Mouse (Mus musculus): ENCODE results near the gene Gm26727. TPM values are rescaled to one million over a fixed set of nuclear protein-coding genes. Genes with fewer than 3 reads are reported as not detected.
"Not testable (repeated sequence)": the region's sequence is repeated elsewhere in the genome, so short reads cannot be mapped to it uniquely, and the experiment has no call there.

The Gm26727 gene
- not detected in 2 replicates for polyA plus RNA-seq (2016; fragmentation: Nextera tagmentation; extraction: Ambion mirVana)

DNA sequence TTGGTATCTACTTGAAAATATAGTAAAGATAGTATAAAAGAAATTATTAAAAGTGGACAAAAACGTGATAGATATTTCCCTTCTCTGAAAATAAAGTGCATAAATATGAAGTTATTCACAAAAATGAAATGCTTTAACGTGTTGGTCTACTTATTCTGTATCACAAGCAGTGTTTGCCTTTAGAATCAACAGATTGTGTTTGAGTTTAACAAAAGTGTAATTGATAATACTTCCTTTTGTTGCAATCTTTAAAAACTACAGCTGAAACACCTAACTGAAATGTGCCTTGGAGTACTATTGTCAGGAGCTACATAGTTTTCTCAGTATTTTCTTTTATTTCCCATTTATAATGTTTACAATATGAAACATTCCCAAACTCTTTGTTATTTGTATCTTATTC lies at the start of gene Gm26727:
TSS of gene Gm26727 (minus strand) at position 101 of the 400 bp plus-strand sequence.
- 58% methylated on average over 2 of the region's 2 CpGs for WGBS
- Histone ChIP-seq H3K9ac (replicated peaks) (no peak within 1 kb of the TSS), H3K4me2 (no peak within 1 kb of the TSS), H3K4me3 (replicated peaks) (no peak within 1 kb of the TSS), H3K9me3 (no peaks in the 10 kb centered on the region), H3K36me3 (no peaks in the 10 kb centered on the region), H3K27ac (no peak within 1 kb of the TSS), H3K27me3 (no peaks in the 10 kb centered on the region), H3K4me1 (replicated peaks) (no peaks in the 10 kb centered on the region)
- no peak for ATAC-seq (ENCODE audit: insufficient number of reproducible peaks, insufficient read depth, low FRiP score, low TSS enrichment, low read depth)

DNA sequence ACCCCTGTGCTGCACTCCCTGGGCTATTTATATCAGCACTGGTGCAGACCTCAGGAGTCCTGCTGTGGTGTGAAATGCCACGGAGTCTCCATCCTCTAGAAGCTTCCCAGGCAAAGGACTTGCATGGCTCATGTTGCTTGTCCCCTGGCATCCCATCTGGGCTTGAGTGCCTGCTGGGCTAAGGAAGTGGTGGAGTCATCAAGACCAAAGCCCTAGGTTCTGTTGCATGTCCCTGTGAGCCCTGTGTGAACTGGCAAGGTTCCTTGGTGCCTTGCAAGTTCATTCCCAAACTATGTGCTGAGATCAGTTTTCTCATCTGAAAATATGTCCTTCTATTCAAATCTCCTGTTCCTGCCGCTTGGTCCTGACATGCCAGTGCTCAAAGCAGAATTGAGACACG lies 48.1 kb upstream of the Gm26727 start:
- no peak overlapping the region for H3K4me2 ChIP-seq
- no peaks in the 10 kb centered on the region for H3K27me3 ChIP-seq
- no peak overlapping the region for H3K27ac ChIP-seq
- no peak overlapping the region for H3K4me3 ChIP-seq (replicated peaks)
- H3K9me3 ChIP-seq: no peaks in the 10 kb centered on the region
- H3K4me1 ChIP-seq (replicated peaks): no peaks in the 10 kb centered on the region
- WGBS: 63% methylated on average over 3 of the region's 3 CpGs
- ATAC-seq (ENCODE audit: insufficient number of reproducible peaks, insufficient read depth, low FRiP score, low TSS enrichment, low read depth): no peak
- H3K9ac ChIP-seq (replicated peaks): no peak overlapping the region
- H3K36me3 ChIP-seq: no peaks in the 10 kb centered on the region

GRCm38 (mm10) chr2:67477753-67478152 lies 44.8 kb upstream of the Gm26727 start:
- 14% methylated on average over 6 of the region's 6 CpGs for WGBS
- ATAC-seq (ENCODE audit: insufficient number of reproducible peaks, insufficient read depth, low FRiP score, low TSS enrichment, low read depth): no peak
- Histone ChIP-seq H3K4me2 (no peak overlapping the region), H3K27ac (no peak overlapping the region), H3K36me3 (no peaks in the 10 kb centered on the region), H3K4me1 (replicated peaks) (no peaks in the 10 kb centered on the region), H3K9ac (replicated peaks) (no peak overlapping the region), H3K4me3 (replicated peaks) (no peak overlapping the region), H3K27me3 (no peaks in the 10 kb centered on the region), H3K9me3 (no peaks in the 10 kb centered on the region)

DNA sequence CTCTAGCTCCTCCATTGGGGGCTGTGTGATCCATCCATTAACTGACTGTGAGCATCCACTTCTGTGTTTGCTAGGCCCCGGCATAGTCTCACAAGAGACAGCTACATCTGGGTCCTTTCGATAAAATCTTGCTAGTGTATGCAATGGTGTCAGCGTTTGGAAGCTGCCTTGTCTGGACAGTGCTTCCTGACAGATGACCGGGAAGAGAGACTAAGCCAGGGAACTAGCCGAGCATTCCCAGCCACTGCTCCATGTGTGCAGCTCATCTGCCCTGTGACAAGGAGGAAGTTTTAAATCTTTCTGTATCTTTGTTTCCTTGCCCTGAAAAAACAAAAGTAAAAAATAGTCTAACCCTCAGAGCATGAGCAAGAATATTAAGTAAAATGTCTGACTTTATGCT lies 37.0 kb upstream of the Gm26727 start:
- not testable (repeated sequence) for H3K9ac ChIP-seq (replicated peaks); H3K27me3 ChIP-seq; H3K36me3 ChIP-seq; ATAC-seq (ENCODE audit: insufficient number of reproducible peaks, insufficient read depth, low FRiP score, low TSS enrichment, low read depth); H3K27ac ChIP-seq; H3K4me1 ChIP-seq (replicated peaks); H3K4me2 ChIP-seq; H3K4me3 ChIP-seq (replicated peaks); H3K9me3 ChIP-seq
- WGBS: 75% methylated on average over 5 of the region's 5 CpGs

GRCm38 (mm10) chr2:67467036-67467435 lies 34.1 kb upstream of the Gm26727 start:
- H3K27me3 ChIP-seq: no peaks in the 10 kb centered on the region
- WGBS: 91% methylated on average over 7 of the region's 7 CpGs
- H3K9ac ChIP-seq (replicated peaks): no peak overlapping the region
- no peak for ATAC-seq (ENCODE audit: insufficient number of reproducible peaks, insufficient read depth, low FRiP score, low TSS enrichment, low read depth)
- no peaks in the 10 kb centered on the region for H3K36me3 ChIP-seq
- H3K9me3 ChIP-seq: no peaks in the 10 kb centered on the region
- H3K4me3 ChIP-seq (replicated peaks): no peak overlapping the region
- H3K27ac ChIP-seq: no peak overlapping the region
- H3K4me1 ChIP-seq (replicated peaks): no peaks in the 10 kb centered on the region
- H3K4me2 ChIP-seq: no peak overlapping the region

DNA sequence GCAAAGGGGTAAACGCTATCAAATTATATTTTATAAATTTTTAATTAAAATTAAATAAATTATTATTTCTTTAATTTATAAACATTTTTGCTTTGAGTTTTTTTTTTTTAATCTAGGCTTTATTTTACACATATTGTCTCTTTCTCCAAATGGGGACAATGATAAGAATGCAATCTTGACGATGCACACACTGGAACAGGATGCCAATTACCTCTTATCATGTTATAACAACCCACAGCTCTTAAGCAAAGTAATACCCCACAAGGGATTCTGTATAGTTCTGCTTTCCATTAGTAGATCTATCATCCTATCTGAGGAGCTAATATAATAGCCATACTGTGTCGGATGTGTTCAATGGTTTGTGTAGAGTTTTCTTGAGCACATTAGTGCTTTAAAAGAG lies 27.9 kb upstream of the Gm26727 start:
- Histone ChIP-seq H3K27ac (no peak overlapping the region), H3K4me2 (no peak overlapping the region), H3K4me3 (replicated peaks) (no peak overlapping the region), H3K9ac (replicated peaks) (no peak overlapping the region), H3K9me3 (no peaks in the 10 kb centered on the region), H3K36me3 (no peaks in the 10 kb centered on the region), H3K27me3 (no peaks in the 10 kb centered on the region), H3K4me1 (replicated peaks) (no peaks in the 10 kb centered on the region)
- WGBS: 86% methylated on average over 3 of the region's 3 CpGs
- no peak for ATAC-seq (ENCODE audit: insufficient number of reproducible peaks, insufficient read depth, low FRiP score, low TSS enrichment, low read depth)

DNA sequence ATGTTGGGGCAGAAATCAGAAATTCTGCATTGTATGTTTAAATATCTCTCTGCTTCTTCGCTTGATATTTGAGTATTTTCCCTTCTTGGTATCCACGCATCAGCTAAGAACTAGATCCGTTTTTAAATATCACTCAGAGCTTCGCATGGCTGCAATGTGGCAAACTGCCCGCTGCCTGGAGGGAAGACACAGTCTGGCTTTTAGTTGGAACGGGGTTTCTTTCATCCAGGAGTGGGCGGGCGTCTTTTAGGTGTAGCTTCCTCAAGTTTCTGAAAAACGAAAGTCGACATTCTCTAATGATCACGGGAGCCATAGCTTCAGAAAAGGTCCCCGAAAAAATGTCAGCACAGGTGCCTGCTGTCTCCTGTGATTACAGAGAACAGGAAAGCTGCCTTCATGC lies 14.2 kb upstream of the Gm26727 start:
- H3K9me3 ChIP-seq: no peaks in the 10 kb centered on the region
- H3K4me1 ChIP-seq (replicated peaks): no peaks in the 10 kb centered on the region
- ATAC-seq (ENCODE audit: insufficient number of reproducible peaks, insufficient read depth, low FRiP score, low TSS enrichment, low read depth): no peak
- no peak overlapping the region for H3K9ac ChIP-seq (replicated peaks)
- 75% methylated on average over 12 of the region's 12 CpGs for WGBS
- H3K27ac ChIP-seq: no peak overlapping the region
- no peaks in the 10 kb centered on the region for H3K36me3 ChIP-seq
- no peak overlapping the region for H3K4me3 ChIP-seq (replicated peaks)
- H3K4me2 ChIP-seq: no peak overlapping the region
- no peaks in the 10 kb centered on the region for H3K27me3 ChIP-seq

DNA sequence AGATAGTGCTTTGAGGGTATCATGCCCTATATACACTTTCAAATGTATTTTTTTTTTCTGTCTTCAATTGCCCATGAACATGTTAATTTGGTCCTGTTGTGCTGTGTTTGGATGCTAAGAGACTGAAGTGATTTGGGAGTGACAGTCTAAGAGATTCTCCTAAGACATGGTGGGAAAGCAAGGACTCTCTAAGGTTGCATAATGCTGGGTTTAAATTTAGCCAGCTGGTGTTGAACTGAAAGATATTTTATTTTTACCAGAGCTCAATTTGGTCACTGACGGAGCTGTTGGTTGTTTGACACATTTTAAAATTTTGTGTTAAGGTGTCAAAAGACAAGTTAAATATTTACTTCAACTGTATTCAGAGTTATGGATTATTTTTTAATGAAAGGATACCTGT lies 13.8 kb upstream of the Gm26727 start:
- Histone ChIP-seq H3K9me3 (no peaks in the 10 kb centered on the region), H3K9ac (replicated peaks) (no peak overlapping the region), H3K4me3 (replicated peaks) (no peak overlapping the region), H3K4me1 (replicated peaks) (no peaks in the 10 kb centered on the region), H3K4me2 (no peak overlapping the region), H3K36me3 (no peaks in the 10 kb centered on the region), H3K27ac (no peak overlapping the region), H3K27me3 (no peaks in the 10 kb centered on the region)
- 83% methylated on average over 1 of the region's 1 CpGs for WGBS
- ATAC-seq (ENCODE audit: insufficient number of reproducible peaks, insufficient read depth, low FRiP score, low TSS enrichment, low read depth): no peak

GRCm38 (mm10) chr2:67445780-67446179 lies 12.8 kb upstream of the Gm26727 start, which contains the start of gene Xirp2:
Gene Xirp2 (plus strand): TSS chr2:67446002.
- Histone ChIP-seq H3K27me3 (no peaks in the 10 kb centered on the region), H3K36me3 (no peaks in the 10 kb centered on the region), H3K9me3 (no peaks in the 10 kb centered on the region), H3K9ac (replicated peaks) (no peak within 1 kb of the TSS), H3K4me3 (replicated peaks) (no peak within 1 kb of the TSS), H3K4me1 (replicated peaks) (no peaks in the 10 kb centered on the region), H3K4me2 (no peak within 1 kb of the TSS), H3K27ac (no peak within 1 kb of the TSS)
- no peak for ATAC-seq (ENCODE audit: insufficient number of reproducible peaks, insufficient read depth, low FRiP score, low TSS enrichment, low read depth)
- WGBS: 81% methylated on average over 3 of the region's 3 CpGs

DNA sequence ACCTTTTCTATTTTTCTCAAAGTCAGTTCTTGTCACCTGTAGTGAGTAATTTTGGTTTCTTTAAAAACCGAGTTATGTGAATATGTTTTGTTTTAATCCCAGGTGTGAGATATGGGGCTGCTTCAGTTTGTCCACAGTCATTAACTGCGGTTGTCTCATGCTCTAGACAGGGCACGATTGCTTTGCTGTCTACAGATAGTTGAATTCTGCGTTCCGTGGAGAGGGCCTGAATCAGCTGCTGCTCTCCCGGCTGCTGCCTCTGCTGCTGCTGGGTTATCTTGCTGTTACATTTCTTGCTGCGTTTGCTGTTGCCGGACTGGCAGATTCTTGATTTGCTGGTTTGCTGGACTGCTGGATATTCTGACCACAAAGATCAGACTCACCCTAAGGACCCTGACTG lies 5.3 kb upstream of the Gm26727 start:
- WGBS: 84% methylated on average over 8 of the region's 8 CpGs
- H3K4me2 ChIP-seq: no peak overlapping the region
- no peak for ATAC-seq (ENCODE audit: insufficient number of reproducible peaks, insufficient read depth, low FRiP score, low TSS enrichment, low read depth)

DNA sequence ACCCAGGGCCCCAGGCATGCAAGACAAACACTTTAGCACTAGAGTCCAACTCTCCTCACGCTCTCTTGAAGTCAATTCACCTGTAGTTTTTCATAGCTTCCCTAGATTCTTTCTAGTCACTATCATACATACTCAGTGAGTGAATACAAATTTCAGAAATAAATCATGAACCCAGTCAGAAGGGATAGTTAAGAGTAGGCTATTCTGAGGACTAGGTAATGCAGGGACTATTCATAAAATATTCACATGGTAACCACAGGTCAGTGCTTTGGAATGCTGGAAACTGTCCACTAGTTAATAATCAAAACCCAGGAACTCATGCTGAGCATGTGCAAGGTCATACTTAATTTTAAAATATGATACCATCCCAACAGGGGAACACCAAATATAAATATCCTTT lies 10.2 kb downstream of the Gm26727 start:
- no peak for ATAC-seq (ENCODE audit: insufficient number of reproducible peaks, insufficient read depth, low FRiP score, low TSS enrichment, low read depth)
- H3K36me3 ChIP-seq: no peaks in the 10 kb centered on the region
- H3K9me3 ChIP-seq: no peaks in the 10 kb centered on the region
- no peak overlapping the region for H3K27ac ChIP-seq
- no peak overlapping the region for H3K9ac ChIP-seq (replicated peaks)
- no peak overlapping the region for H3K4me3 ChIP-seq (replicated peaks)
- H3K4me2 ChIP-seq: no peak overlapping the region
- no peaks in the 10 kb centered on the region for H3K4me1 ChIP-seq (replicated peaks)
- H3K27me3 ChIP-seq: no peaks in the 10 kb centered on the region
- WGBS: 87% methylated on average over 1 of the region's 1 CpGs

More for the DNA sequence above, 5.3 kb upstream of the Gm26727 start:
- H3K9ac ChIP-seq (replicated peaks): no peak overlapping the region
- no peaks in the 10 kb centered on the region for H3K9me3 ChIP-seq
- H3K4me3 ChIP-seq (replicated peaks): no peak overlapping the region
- H3K27ac ChIP-seq: no peak overlapping the region
- H3K27me3 ChIP-seq: no peaks in the 10 kb centered on the region
- H3K4me1 ChIP-seq (replicated peaks): no peaks in the 10 kb centered on the region
- H3K36me3 ChIP-seq: no peaks in the 10 kb centered on the region

GRCm38 (mm10) chr2:67420853-67421252 lies 12.1 kb downstream of the Gm26727 start:
- no peak overlapping the region for H3K4me2 ChIP-seq
- peak; percentile 42; the same call in 1 of the 2 replicates for ATAC-seq (ENCODE audit: insufficient number of reproducible peaks, insufficient read depth, low FRiP score, low TSS enrichment, low read depth)
- no peaks in the 10 kb centered on the region for H3K27me3 ChIP-seq
- H3K4me3 ChIP-seq (replicated peaks): no peak overlapping the region
- H3K27ac ChIP-seq: no peak overlapping the region
- no peak overlapping the region for H3K9ac ChIP-seq (replicated peaks)
- no peaks in the 10 kb centered on the region for H3K9me3 ChIP-seq
- H3K4me1 ChIP-seq (replicated peaks): no peaks in the 10 kb centered on the region
- H3K36me3 ChIP-seq: no peaks in the 10 kb centered on the region
